Mouse (Mus musculus) ES-E14 (cell line): ENCODE data around the gene Nhsl1. TPM values are rescaled to one million over a fixed set of nuclear protein-coding genes. Genes with fewer than 3 reads are reported as not detected.
"Not testable (repeated sequence)": the region's sequence is repeated elsewhere in the genome, so short reads cannot be mapped to it uniquely, and the experiment has no call there.

Source experiments
- DNase-seq: peaks from one replicate; pipeline ENCODE4 v3.0.0-alpha.2; 2013; ENCODE audit warnings: low read depth, low spot score
- H3K27ac ChIP-seq: 2 replicates; pipeline ENCODE4 v1.5.1; 2012; ENCODE audit warnings: low read depth, mild to moderate bottlenecking, low read length, moderate library complexity, mixed read lengths; ENCODE audit not compliant: poor library complexity, insufficient read depth, severe bottlenecking
- H3K36me3 ChIP-seq: 2 replicates; pipeline ENCODE4 v1.6.1; 2012; ENCODE audit warnings: mild to moderate bottlenecking, low read length, moderate library complexity, mixed read lengths; ENCODE audit not compliant: control insufficient read depth, poor library complexity, insufficient read depth, severe bottlenecking
- H3K4me1 ChIP-seq, 2 experiments: fragments of 150-350 bp in 1 of 2; sonication (generic) in 1 of 2; 2 replicates each; pipeline ENCODE4 v1.6.1; 2012; ENCODE audit warnings: low read length in 2 of 2, mild to moderate bottlenecking in 1 of 2, mixed read lengths in 1 of 2; ENCODE audit not compliant: control insufficient read depth in 2 of 2, insufficient read depth in 2 of 2, poor library complexity in 1 of 2
- H3K4me3 ChIP-seq, 2 experiments: fragments of 150-350 bp in 1 of 2; sonication (generic) in 1 of 2; 2 replicates each; pipeline ENCODE4 v1.5.1; 2012; ENCODE audit warnings: low read length in 2 of 2, low read depth in 1 of 2, mild to moderate bottlenecking in 1 of 2, mixed read lengths in 1 of 2; ENCODE audit not compliant: insufficient read depth in 1 of 2, poor library complexity in 1 of 2, severe bottlenecking in 1 of 2
- H3K9ac ChIP-seq: 2 replicates; pipeline ENCODE4 v1.6.1; 2012; ENCODE audit warnings: low read depth, mild to moderate bottlenecking, low read length, mixed read lengths; ENCODE audit not compliant: poor library complexity, insufficient read depth, severe bottlenecking
- H3K9me3 ChIP-seq: fragments of 150-350 bp; sonication (generic); 2 replicates; pipeline ENCODE4 v1.6.1; 2012; ENCODE audit warnings: low read depth, mild to moderate bottlenecking, low read length; ENCODE audit not compliant: control insufficient read depth, insufficient read depth
- CHD2 ChIP-seq: IDR thresholded peaks from 2 replicates; pipeline ENCODE4 v1.6.1; 2014; ENCODE audit warnings: mild to moderate bottlenecking, low read depth, low read length, inconsistent platforms
- HCFC1 ChIP-seq: IDR thresholded peaks from 2 replicates; pipeline ENCODE4 v1.6.1; 2012; ENCODE audit warnings: low read length, inconsistent platforms, borderline replicate concordance; ENCODE audit not compliant: insufficient read depth
- MAFK ChIP-seq: IDR thresholded peaks from 2 replicates; pipeline ENCODE4 v1.6.1; 2014; ENCODE audit warnings: mild to moderate bottlenecking, low read depth, low read length, inconsistent platforms; ENCODE audit not compliant: insufficient read depth
- ZC3H11A ChIP-seq: IDR thresholded peaks from 2 replicates; pipeline ENCODE4 v1.6.1; 2012; ENCODE audit warnings: low read depth, mild to moderate bottlenecking, inconsistent platforms, low read length, borderline replicate concordance
- ZNF384 ChIP-seq: IDR thresholded peaks from 2 replicates; pipeline ENCODE4 v1.6.1; 2012; ENCODE audit warnings: low read depth, low read length, inconsistent platforms
- in situ Hi-C, 2 experiments: fragments of 600-800 bp; cut with MboI; formaldehyde crosslinking; loops; one replicate each; pipeline ENCODE4 v1.15.1; 2025; ENCODE audit warnings: low sequenced_read_pairs in 2 of 2, inconsistent platforms in 1 of 2; ENCODE audit not compliant: unreplicated experiment in 2 of 2
- total RNA-seq: library from RNA; depleted of rRNA; stranded (reverse); fragments of 300-350 nt; gene quantifications from 2 replicates; pipeline ENCODE4 v1.2.3, GENCODE M21; 2012

Nhsl1 gene
- total RNA-seq, 1 experiment, result 7.7 TPM

DNA sequence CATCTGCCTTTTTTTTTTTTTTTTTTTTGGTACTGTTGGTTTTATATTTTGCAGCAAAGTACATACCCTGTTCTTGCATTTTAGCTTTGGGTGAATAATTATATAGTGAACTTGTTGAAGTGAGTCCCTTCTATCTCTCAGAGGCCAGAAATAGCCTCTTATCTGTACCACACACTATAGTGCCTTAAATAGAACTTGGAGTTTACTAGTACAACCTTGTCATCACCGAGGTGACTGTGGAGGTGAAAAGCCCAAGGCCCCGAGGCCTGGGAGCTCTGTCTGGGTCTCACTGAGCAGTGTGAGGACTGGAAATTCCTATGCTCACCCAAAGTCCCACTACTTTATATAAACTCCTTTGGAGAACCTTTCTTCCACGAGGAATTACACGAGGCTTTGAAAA, 128.5 kb downstream of the Nhsl1 start:
- H3K9me3 ChIP-seq, result no peaks in the 10 kb centered on the region
- peaks cover 3 to 25% of the 10 kb centered on the region in 2 experiments; a peak in 3 of 4 replicates for H3K4me1 ChIP-seq
- no peaks in the 10 kb centered on the region for H3K36me3 ChIP-seq
- no peak overlapping the region for H3K27ac ChIP-seq
- in situ Hi-C loops, result no loop called here
- DNase-seq, result no peak
- H3K9ac ChIP-seq, result no peak overlapping the region
- H3K4me3 ChIP-seq, result no peak overlapping the region
- TF ChIP-seq ZC3H11A (no peak), HCFC1 (no peak), ZNF384 (no peak), MAFK (no peak), CHD2 (no peak)

DNA sequence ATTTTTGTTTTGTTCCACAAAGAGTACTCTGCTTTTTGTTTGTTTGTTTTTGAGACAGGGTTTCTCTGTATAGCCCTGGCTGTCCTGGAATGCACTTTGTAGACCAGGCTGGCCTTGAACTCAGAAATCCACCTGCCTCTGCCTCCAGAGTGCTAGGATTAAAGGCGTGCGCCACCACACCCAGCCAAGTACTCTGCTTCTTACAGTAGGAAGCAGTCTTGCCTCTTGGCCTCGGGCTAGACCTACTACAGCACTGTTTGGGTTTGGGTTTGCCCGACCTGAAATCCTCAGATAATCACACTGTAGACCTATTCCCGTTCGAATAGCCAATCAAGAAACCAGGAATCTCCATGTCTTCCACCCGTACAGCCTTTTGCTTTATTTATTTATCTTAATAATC, 130.1 kb downstream of the Nhsl1 start:
- H3K27ac ChIP-seq, H3K36me3 ChIP-seq, in situ Hi-C loops, H3K4me3 ChIP-seq, H3K9me3 ChIP-seq, H3K9ac ChIP-seq, DNase-seq: not testable (repeated sequence)
- peaks cover 3 to 27% of the 10 kb centered on the region in 2 experiments; a peak in 3 of 4 replicates for H3K4me1 ChIP-seq

DNA sequence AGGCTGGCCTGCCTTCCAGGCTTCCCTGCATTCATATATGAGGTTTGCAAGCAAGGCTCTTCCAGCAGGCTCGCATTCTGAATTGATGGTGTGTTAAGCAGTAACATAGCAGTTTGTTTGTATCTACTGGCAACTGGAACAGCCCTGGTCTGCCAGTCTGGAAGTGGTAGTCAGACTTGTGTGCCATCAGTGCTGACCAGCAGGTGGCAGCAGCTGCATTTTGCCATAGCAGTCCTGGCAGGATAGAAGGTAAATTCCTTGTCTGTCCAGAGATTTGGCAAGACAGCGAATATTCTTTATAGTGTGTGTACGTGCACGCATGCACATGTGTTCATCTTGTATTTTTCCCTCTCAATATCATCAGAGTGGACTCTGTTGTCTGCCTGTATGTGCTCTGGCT, 134.6 kb downstream of the Nhsl1 start:
- no peak overlapping the region for H3K9ac ChIP-seq
- no peak for TF ChIP-seq HCFC1
- peak; percentile 85 for TF ChIP-seq ZC3H11A
- no peaks in the 10 kb centered on the region for H3K36me3 ChIP-seq
- H3K4me3 ChIP-seq, result no peak overlapping the region
- DNase-seq, result peak; percentile 39
- in situ Hi-C loops, result no loop called here
- H3K4me1 ChIP-seq, result peaks cover 0 to 16% of the 10 kb centered on the region in 2 experiments; a peak in 2 of 4 replicates
- no peak overlapping the region for H3K27ac ChIP-seq
- H3K9me3 ChIP-seq, result no peaks in the 10 kb centered on the region

DNA sequence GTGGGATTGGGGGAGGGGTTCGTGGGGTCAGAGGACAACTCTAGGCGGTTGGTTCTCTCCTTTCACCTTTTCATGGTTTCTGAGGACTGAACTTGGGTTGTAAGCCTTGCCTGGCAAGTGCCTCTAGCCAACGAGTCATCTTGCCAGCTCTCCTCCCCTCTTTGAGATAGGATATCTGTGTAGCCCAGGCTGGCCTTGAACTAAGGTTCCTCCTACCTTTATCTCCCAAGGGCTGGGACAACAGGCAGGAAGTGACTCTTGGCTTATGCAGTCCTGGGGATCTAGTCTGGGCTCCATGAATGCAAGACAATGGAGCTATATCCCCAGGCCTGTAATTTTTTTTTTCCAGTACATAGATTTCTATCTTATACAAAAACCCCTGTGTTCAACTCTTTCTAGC, 135.4 kb downstream of the Nhsl1 start:
- no peak for DNase-seq
- Histone ChIP-seq H3K36me3 (no peaks in the 10 kb centered on the region), H3K4me3 (no peak overlapping the region), H3K9ac (no peak overlapping the region), H3K4me1 (peaks cover 0 to 13% of the 10 kb centered on the region in 2 experiments; a peak in 2 of 4 replicates), H3K9me3 (no peaks in the 10 kb centered on the region), H3K27ac (no peak overlapping the region)
- in situ Hi-C loops, result no loop called here
- TF ChIP-seq ZNF384 (no peak), ZC3H11A (no peak), CHD2 (no peak), HCFC1 (no peak), MAFK (no peak)

DNA sequence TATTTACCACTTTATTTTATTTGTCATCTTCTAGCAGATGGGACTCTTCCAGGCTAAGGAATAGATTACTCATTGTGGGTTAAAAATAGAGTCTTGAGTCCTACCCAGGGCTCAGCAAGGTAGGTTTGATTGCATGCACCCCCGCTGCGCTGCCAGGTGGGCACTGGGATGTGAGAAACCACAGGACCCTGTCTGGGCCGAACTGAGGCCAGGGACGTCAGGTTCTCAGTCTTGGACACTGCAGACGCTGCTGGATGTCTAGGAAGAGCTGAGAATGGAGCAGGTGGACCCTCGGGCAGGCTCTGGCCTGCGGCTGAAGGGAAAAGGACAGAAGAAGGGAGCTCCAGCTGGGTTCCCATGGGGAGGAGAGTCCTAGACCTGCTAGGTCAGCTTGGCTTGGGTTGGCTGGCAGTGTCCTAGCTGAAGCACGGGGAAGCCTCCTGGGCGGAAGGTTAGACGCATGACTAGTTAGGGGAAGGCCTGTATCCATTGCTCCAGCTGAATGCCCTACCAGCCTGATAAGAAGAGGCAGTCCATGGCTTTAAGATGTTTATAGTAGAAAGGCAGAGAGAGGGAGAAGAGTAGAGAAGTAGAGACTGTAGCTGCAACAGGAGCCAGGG, 136.6 kb downstream of the Nhsl1 start:
- no peak for TF ChIP-seq MAFK
- TF ChIP-seq ZC3H11A, result no peak
- no peak for TF ChIP-seq ZNF384
- no peak for TF ChIP-seq CHD2
- no peak for TF ChIP-seq HCFC1
- in situ Hi-C loops, result no loop called here
- Histone ChIP-seq H3K4me3 (no peak overlapping the region), H3K4me1 (peaks cover 0 to 10% of the 10 kb centered on the region in 2 experiments; a peak in 2 of 4 replicates), H3K36me3 (no peaks in the 10 kb centered on the region), H3K9ac (no peak overlapping the region), H3K9me3 (no peaks in the 10 kb centered on the region), H3K27ac (no peak overlapping the region)
- no peak for DNase-seq
